Comparison of ENCODE assay signal across 9 mouse cellular contexts in genomic region chr5:35728344-35728956, GRCm38 (mm10). TPM values are rescaled to one million over a fixed set of nuclear protein-coding genes. Genes with fewer than 3 reads are reported as not detected.
DNase-seq lines count a peak whose midpoint lies in the region; ATAC-seq and TF ChIP-seq lines count a peak whose summit lies in the region.
"Had no signal": no experiment of that assay in that cellular context is flagged by ENCODE, and none has a peak within 500 bp of the region (broad histone marks: within the 10 kb centered on the region; RNA-seq: fewer than 3 reads in every experiment).

No protein-coding gene starts in this region.

- TF ChIP-seq POLR2A in bone marrow, adult 2 months (IDR thresholded peaks at IDR 0.05; ENCODE audit: borderline replicate concordance, control insufficient read depth, low read depth, low read length): no peak

- H3K27me3 ChIP-seq in kidney, embryonic 15.5 days: no peaks in the 10 kb centered on the region
- H3K27me3 ChIP-seq in heart, embryonic 15.5 days: no peaks in the 10 kb centered on the region
- no peaks in the 10 kb centered on the region for H3K27me3 ChIP-seq in liver, embryonic 15.5 days

- H3K4me1 ChIP-seq in kidney, embryonic 15.5 days: peaks cover 52% of the 10 kb centered on the region
- peaks cover 12% of the 10 kb centered on the region; the same call in 1 of the 2 replicates for H3K4me1 ChIP-seq in bone marrow, adult 2 months (ENCODE audit: control insufficient read depth, insufficient read depth, low read length)
- H3K4me1 ChIP-seq in heart, embryonic 15.5 days (replicated peaks): peaks cover 17% of the 10 kb centered on the region
- peaks cover 4% of the 10 kb centered on the region; the same call in 1 of the 2 replicates for H3K4me1 ChIP-seq in liver, embryonic 15.5 days (replicated peaks)

- H3K4me3 ChIP-seq in kidney, embryonic 15.5 days (replicated peaks): peak overlapping the region; percentile 38
- H3K4me3 ChIP-seq in bone marrow, adult 2 months (replicated peaks; ENCODE audit: control insufficient read depth, low read depth, low read length): peak overlapping the region; percentile 82
- peak overlapping the region; percentile 39 for H3K4me3 ChIP-seq in heart, embryonic 15.5 days
- peak overlapping the region; percentile 40 for H3K4me3 ChIP-seq in liver, embryonic 15.5 days (replicated peaks)
- H3K4me3 ChIP-seq: erythroblast, embryonic 14.5 days had no signal

- no peak for TF ChIP-seq CTCF in bone marrow, adult 2 months (IDR thresholded peaks at IDR 0.05; ENCODE audit: control insufficient read depth, insufficient read depth, low read length)

- 76% methylated on average over 12 of the region's 12 CpGs for WGBS in kidney, embryonic 15.5 days
- WGBS in bone marrow, adult 2 months: 29% methylated on average over 12 of the region's 12 CpGs
- WGBS in heart, embryonic 15.5 days: 54% methylated on average over 12 of the region's 12 CpGs
- 36% methylated on average over 12 of the region's 12 CpGs for WGBS in liver, embryonic 15.5 days (ENCODE audit: insufficient replicate concordance)

- no peak for DNase-seq in kidney, adult 9 months
- no peak for DNase-seq in right cerebral cortex, adult 18-20 months
- no peak for DNase-seq in adrenal gland, postnatal 10 days
- DNase-seq in ovary, postnatal 36 days (ENCODE audit: low spot score): no peak

- H3K36me3 ChIP-seq in kidney, embryonic 15.5 days: no peaks in the 10 kb centered on the region
- H3K36me3 ChIP-seq in heart, embryonic 15.5 days: no peaks in the 10 kb centered on the region
- no peaks in the 10 kb centered on the region for H3K36me3 ChIP-seq in liver, embryonic 15.5 days (replicated peaks)

- H3K9ac ChIP-seq in kidney, embryonic 15.5 days: peak overlapping the region; percentile 32
- H3K9ac ChIP-seq in heart, embryonic 15.5 days: peak overlapping the region; percentile 33
- H3K9ac ChIP-seq in liver, embryonic 15.5 days: no peak overlapping the region

- H3K4me2 ChIP-seq in kidney, embryonic 15.5 days: peak overlapping the region; percentile 50
- H3K4me2 ChIP-seq in heart, embryonic 15.5 days: peak overlapping the region; percentile 52
- peak overlapping the region; percentile 38 for H3K4me2 ChIP-seq in liver, embryonic 15.5 days

- H3K27ac ChIP-seq in kidney, embryonic 15.5 days: peak overlapping the region; percentile 96
- H3K27ac ChIP-seq in bone marrow, adult 2 months (ENCODE audit: control insufficient read depth, insufficient read depth, low read depth, low read length, poor library complexity): peak overlapping the region; percentile 92
- peak overlapping the region; percentile 90 for H3K27ac ChIP-seq in heart, embryonic 15.5 days
- peak overlapping the region; percentile 73 for H3K27ac ChIP-seq in liver, embryonic 15.5 days (replicated peaks)

- ATAC-seq in kidney, embryonic 15.5 days (replicated peaks; ENCODE audit: low FRiP score): no peak
- no peak for ATAC-seq in heart, embryonic 15.5 days (replicated peaks; ENCODE audit: insufficient number of reproducible peaks, insufficient read depth, low FRiP score, low read depth)
- peak; percentile 38; the same call in 1 of the 2 replicates for ATAC-seq in liver, embryonic 15.5 days (ENCODE audit: insufficient read depth)

- H3K9me3 ChIP-seq in kidney, embryonic 15.5 days (replicated peaks): no peaks in the 10 kb centered on the region
- H3K9me3 ChIP-seq in heart, embryonic 15.5 days (replicated peaks): no peaks in the 10 kb centered on the region
- H3K9me3 ChIP-seq in liver, embryonic 15.5 days (replicated peaks): no peaks in the 10 kb centered on the region

RNA-seq across cellular contexts. Expression of gene Sh3tc1, which starts 11.3 kb away (rescaled TPM):
- polyA plus RNA-seq in kidney, embryonic 15.5 days (2015; fragmentation: Nextera tagmentation; extraction: Ambion mirVana): 16.6 and 20.4 TPM in 2 replicates
- polyA plus RNA-seq in bone marrow, adult 2 months (2011; ENCODE audit: insufficient read depth, insufficient read length, low replicate concordance, missing spikeins): 7.9 and 18.9 TPM in 2 replicates
- polyA plus RNA-seq in heart, embryonic 15.5 days (2015; fragmentation: Nextera tagmentation; extraction: Ambion mirVana): 8.6 and 10.9 TPM in 2 replicates
- polyA plus RNA-seq in liver, embryonic 15.5 days (2015; fragmentation: Nextera tagmentation; extraction: Ambion mirVana): 2.7 and 3.3 TPM in 2 replicates
- total RNA-seq in adrenal gland, postnatal 10 days (2021): 10 to 100 TPM in 1 of 2 experiments, 1 to 10 TPM in 1; 9.5 to 17.6 TPM

RNA-seq across cellular contexts. Expression of gene Ablim2, which starts 29.2 kb away (rescaled TPM):
- polyA plus RNA-seq in kidney, embryonic 15.5 days (2015; fragmentation: Nextera tagmentation; extraction: Ambion mirVana): 1.7 and 2.7 TPM in 2 replicates
- 2.2 TPM in 1 of 2 replicates, not detected in the other for polyA plus RNA-seq in bone marrow, adult 2 months (2011; ENCODE audit: insufficient read depth, insufficient read length, low replicate concordance, missing spikeins)
- polyA plus RNA-seq in heart, embryonic 15.5 days (2015; fragmentation: Nextera tagmentation; extraction: Ambion mirVana): 4.3 and 5.3 TPM in 2 replicates
- 0.36 and 0.52 TPM in 2 replicates for polyA plus RNA-seq in liver, embryonic 15.5 days (2015; fragmentation: Nextera tagmentation; extraction: Ambion mirVana)
- 1 to 10 TPM; 4.0 to 8.9 TPM for total RNA-seq in adrenal gland, postnatal 10 days (2021)
- polyA plus RNA-seq: erythroblast, embryonic 14.5 days had no signal

RNA-seq across cellular contexts. Expression of gene Htra3, which starts 48.9 kb away (rescaled TPM):
- 16.1 and 16.4 TPM in 2 replicates for polyA plus RNA-seq in kidney, embryonic 15.5 days (2015; fragmentation: Nextera tagmentation; extraction: Ambion mirVana)
- 1.8 TPM in 1 of 2 replicates, not detected in the other for polyA plus RNA-seq in bone marrow, adult 2 months (2011; ENCODE audit: insufficient read depth, insufficient read length, low replicate concordance, missing spikeins)
- 14.7 and 22.2 TPM in 2 replicates for polyA plus RNA-seq in heart, embryonic 15.5 days (2015; fragmentation: Nextera tagmentation; extraction: Ambion mirVana)
- 1.9 and 2.2 TPM in 2 replicates for polyA plus RNA-seq in liver, embryonic 15.5 days (2015; fragmentation: Nextera tagmentation; extraction: Ambion mirVana)
- 10 to 100 TPM; 51.0 to 61.0 TPM for total RNA-seq in adrenal gland, postnatal 10 days (2021)
- polyA plus RNA-seq: erythroblast, embryonic 14.5 days had no signal
